Mouse (Mus musculus): ENCODE measurements around the gene Serbp1. TPM values are rescaled to one million over a fixed set of nuclear protein-coding genes. Genes with fewer than 3 reads are reported as not detected.

The Serbp1 gene
- polyA plus RNA-seq (2015; fragmentation: Nextera tagmentation; extraction: Ambion mirVana), result 391 and 419 TPM in 2 replicates

GRCm38 (mm10) chr6:67237977-67238376, at the start of gene Serbp1:
TSS of gene Serbp1 (plus strand) at chr6:67238176.
- Histone ChIP-seq H3K4me1 (no peaks in the 10 kb centered on the region), H3K4me3 (no peak within 1 kb of the TSS), H3K9ac (no peak within 1 kb of the TSS), H3K4me2 (replicated peaks) (no peak within 1 kb of the TSS), H3K27me3 (no peaks in the 10 kb centered on the region), H3K27ac (no peak within 1 kb of the TSS), H3K9me3 (no peaks in the 10 kb centered on the region), H3K36me3 (no peaks in the 10 kb centered on the region)
- no peak for ATAC-seq (ENCODE audit: low FRiP score, low read depth)
- WGBS, result 28% methylated on average over 12 of the region's 12 CpGs

GRCm38 (mm10) chr6:67193591-67193990, 44.4 kb upstream of the Serbp1 start:
- Histone ChIP-seq H3K4me1 (no peaks in the 10 kb centered on the region), H3K4me2 (replicated peaks) (no peak overlapping the region), H3K9me3 (no peaks in the 10 kb centered on the region), H3K27me3 (no peaks in the 10 kb centered on the region), H3K36me3 (no peaks in the 10 kb centered on the region), H3K4me3 (no peak overlapping the region), H3K27ac (no peak overlapping the region), H3K9ac (no peak overlapping the region)
- no peak for ATAC-seq (ENCODE audit: low FRiP score, low read depth)
- 78% methylated on average over 2 of the region's 2 CpGs for WGBS

- ATAC-seq (ENCODE audit: low FRiP score, low read depth), result 0 out of 2 replicates have a peak, but pooled peaks have one; percentile 20
- 86% methylated on average over 6 of the region's 6 CpGs for WGBS
- no peak overlapping the region for H3K4me2 ChIP-seq (replicated peaks)
Observed at GRCm38 (mm10) chr6:67194606-67195005, 43.4 kb upstream of the Serbp1 start.

GRCm38 (mm10) chr6:67195148-67195611, 42.8 kb upstream of the Serbp1 start:
- Histone ChIP-seq H3K4me2 (replicated peaks) (0 out of 2 replicates have a peak overlapping the region, but pooled peaks have one; percentile 12), H3K4me1 (no peaks in the 10 kb centered on the region), H3K27me3 (no peaks in the 10 kb centered on the region), H3K9me3 (no peaks in the 10 kb centered on the region), H3K36me3 (no peaks in the 10 kb centered on the region), H3K4me3 (no peak overlapping the region), H3K9ac (no peak overlapping the region), H3K27ac (no peak overlapping the region)
- ATAC-seq (ENCODE audit: low FRiP score, low read depth), result peak; percentile 80
- WGBS, result 3% methylated on average over 7 of the region's 7 CpGs

More at GRCm38 (mm10) chr6:67194606-67195005, 43.4 kb upstream of the Serbp1 start:
- Histone ChIP-seq H3K9ac (no peak overlapping the region), H3K27me3 (no peaks in the 10 kb centered on the region), H3K9me3 (no peaks in the 10 kb centered on the region), H3K27ac (no peak overlapping the region), H3K36me3 (no peaks in the 10 kb centered on the region), H3K4me1 (no peaks in the 10 kb centered on the region), H3K4me3 (no peak overlapping the region)

GRCm38 (mm10) chr6:67196821-67197220, 41.2 kb upstream of the Serbp1 start:
- ATAC-seq (ENCODE audit: low FRiP score, low read depth), result no peak
- Histone ChIP-seq H3K4me2 (replicated peaks) (no peak overlapping the region), H3K36me3 (no peaks in the 10 kb centered on the region), H3K9me3 (no peaks in the 10 kb centered on the region), H3K27ac (no peak overlapping the region), H3K4me3 (no peak overlapping the region), H3K4me1 (no peaks in the 10 kb centered on the region), H3K9ac (no peak overlapping the region), H3K27me3 (no peaks in the 10 kb centered on the region)
- WGBS, result 85% methylated on average over 6 of the region's 6 CpGs

GRCm38 (mm10) chr6:67198085-67198484, 39.9 kb upstream of the Serbp1 start:
- Histone ChIP-seq H3K4me2 (replicated peaks) (no peak overlapping the region), H3K9me3 (no peaks in the 10 kb centered on the region), H3K4me3 (no peak overlapping the region), H3K36me3 (no peaks in the 10 kb centered on the region), H3K4me1 (no peaks in the 10 kb centered on the region), H3K27me3 (no peaks in the 10 kb centered on the region), H3K9ac (no peak overlapping the region), H3K27ac (no peak overlapping the region)
- ATAC-seq (ENCODE audit: low FRiP score, low read depth), result no peak
- WGBS, result 29% methylated on average over 4 of the region's 4 CpGs

GRCm38 (mm10) chr6:67200715-67201322, 37.2 kb upstream of the Serbp1 start:
- ATAC-seq (ENCODE audit: low FRiP score, low read depth), result no peak
- Histone ChIP-seq H3K9me3 (no peaks in the 10 kb centered on the region), H3K27me3 (no peaks in the 10 kb centered on the region), H3K36me3 (no peaks in the 10 kb centered on the region), H3K4me1 (no peaks in the 10 kb centered on the region), H3K27ac (no peak overlapping the region), H3K4me2 (replicated peaks) (no peak overlapping the region), H3K9ac (no peak overlapping the region), H3K4me3 (no peak overlapping the region)
- WGBS, result 48% methylated on average over 5 of the region's 5 CpGs

GRCm38 (mm10) chr6:67205081-67206037, 32.6 kb upstream of the Serbp1 start:
- no peaks in the 10 kb centered on the region for H3K4me1 ChIP-seq
- no peaks in the 10 kb centered on the region for H3K9me3 ChIP-seq
- no peak overlapping the region for H3K4me2 ChIP-seq (replicated peaks)
- H3K36me3 ChIP-seq, result no peaks in the 10 kb centered on the region
- H3K27ac ChIP-seq, result no peak overlapping the region
- no peak for ATAC-seq (ENCODE audit: low FRiP score, low read depth)
- H3K9ac ChIP-seq, result no peak overlapping the region
- no peak overlapping the region for H3K4me3 ChIP-seq
- H3K27me3 ChIP-seq, result no peaks in the 10 kb centered on the region
- 78% methylated on average over 35 of the region's 35 CpGs for WGBS

- no peaks in the 10 kb centered on the region for H3K9me3 ChIP-seq
- no peak overlapping the region for H3K27ac ChIP-seq
- WGBS, result 87% methylated on average over 1 of the region's 1 CpGs
- no peak overlapping the region for H3K4me3 ChIP-seq
- H3K27me3 ChIP-seq, result no peaks in the 10 kb centered on the region
- H3K36me3 ChIP-seq, result no peaks in the 10 kb centered on the region
- no peak for ATAC-seq (ENCODE audit: low FRiP score, low read depth)
- no peaks in the 10 kb centered on the region for H3K4me1 ChIP-seq
- H3K9ac ChIP-seq, result no peak overlapping the region
- no peak overlapping the region for H3K4me2 ChIP-seq (replicated peaks)
Observed at GRCm38 (mm10) chr6:67212362-67212761, 25.6 kb upstream of the Serbp1 start.

- H3K9ac ChIP-seq, result no peak overlapping the region
- WGBS, result 85% methylated on average over 4 of the region's 4 CpGs
- H3K4me1 ChIP-seq, result no peaks in the 10 kb centered on the region
- no peak for ATAC-seq (ENCODE audit: low FRiP score, low read depth)
- H3K9me3 ChIP-seq, result no peaks in the 10 kb centered on the region
- no peak overlapping the region for H3K4me2 ChIP-seq (replicated peaks)
- no peaks in the 10 kb centered on the region for H3K27me3 ChIP-seq
- no peak overlapping the region for H3K4me3 ChIP-seq
- H3K36me3 ChIP-seq, result no peaks in the 10 kb centered on the region
- H3K27ac ChIP-seq, result no peak overlapping the region
Observed at GRCm38 (mm10) chr6:67213429-67214098, 24.4 kb upstream of the Serbp1 start.

- Histone ChIP-seq H3K4me1 (no peaks in the 10 kb centered on the region), H3K9ac (no peak overlapping the region), H3K4me2 (replicated peaks) (no peak overlapping the region), H3K9me3 (no peaks in the 10 kb centered on the region), H3K36me3 (no peaks in the 10 kb centered on the region), H3K27me3 (no peaks in the 10 kb centered on the region), H3K4me3 (no peak overlapping the region), H3K27ac (no peak overlapping the region)
- no peak for ATAC-seq (ENCODE audit: low FRiP score, low read depth)
- WGBS, result 77% methylated on average over 4 of the region's 4 CpGs
Observed at GRCm38 (mm10) chr6:67217402-67217801, 20.6 kb upstream of the Serbp1 start.

GRCm38 (mm10) chr6:67217846-67218245, 20.1 kb upstream of the Serbp1 start:
- no peak overlapping the region for H3K27ac ChIP-seq
- H3K4me1 ChIP-seq, result no peaks in the 10 kb centered on the region
- H3K36me3 ChIP-seq, result no peaks in the 10 kb centered on the region
- H3K27me3 ChIP-seq, result no peaks in the 10 kb centered on the region
- no peak overlapping the region for H3K9ac ChIP-seq
- no peak overlapping the region for H3K4me2 ChIP-seq (replicated peaks)
- no peaks in the 10 kb centered on the region for H3K9me3 ChIP-seq
- 90% methylated on average over 1 of the region's 1 CpGs for WGBS
- no peak overlapping the region for H3K4me3 ChIP-seq
- ATAC-seq (ENCODE audit: low FRiP score, low read depth), result no peak

Measured in limb, embryonic 13.5 days (tissue).